Mouse (Mus musculus): Measurements from ENCODE around the gene Nfib. TPM values are rescaled to one million over a fixed set of nuclear protein-coding genes. Genes with fewer than 3 reads are reported as not detected.

Nfib gene
- polyA plus RNA-seq, 1 experiment: 4.8 TPM

GRCm38 (mm10) chr4:82489939-82490338 is 215.6 kb downstream of the Nfib start:
- WGBS: 52% methylated on average over 2 of the region's 2 CpGs
- no peak for DNase-seq (ENCODE audit: low read depth, low spot score)

- DNase-seq (ENCODE audit: low read depth, low spot score): no peak
- WGBS: 55% methylated on average over 2 of the region's 2 CpGs
Observed at GRCm38 (mm10) chr4:82485910-82486309, 219.6 kb downstream of the Nfib start.

DNA sequence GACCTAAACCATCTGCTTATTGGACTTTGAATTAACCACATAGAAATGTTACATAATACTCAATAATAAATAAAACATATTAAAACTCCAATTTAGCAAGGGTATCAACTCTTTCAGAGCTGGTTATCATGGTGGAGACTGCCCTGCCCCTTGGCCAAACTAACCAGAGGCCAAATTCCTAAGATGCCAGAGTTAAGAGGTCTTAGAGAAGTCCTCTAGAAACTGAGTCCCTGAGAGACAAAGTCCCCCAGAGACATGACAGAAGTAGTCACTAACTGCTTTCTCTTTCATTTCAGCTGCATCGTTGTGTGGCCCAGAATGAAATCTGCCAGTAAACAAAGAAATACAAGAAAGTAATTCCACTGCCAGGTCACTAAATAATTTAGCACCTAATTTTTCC is 221.7 kb downstream of the Nfib start:
- WGBS: 24% methylated on average over 1 of the region's 1 CpGs
- DNase-seq (ENCODE audit: low read depth, low spot score): no peak

GRCm38 (mm10) chr4:82483298-82483697 is 222.3 kb downstream of the Nfib start:
- DNase-seq (ENCODE audit: low read depth, low spot score): no peak
- 62% methylated on average over 6 of the region's 6 CpGs for WGBS

GRCm38 (mm10) chr4:82480635-82481034 is 224.9 kb downstream of the Nfib start:
- 91% methylated on average over 9 of the region's 9 CpGs for WGBS

DNA sequence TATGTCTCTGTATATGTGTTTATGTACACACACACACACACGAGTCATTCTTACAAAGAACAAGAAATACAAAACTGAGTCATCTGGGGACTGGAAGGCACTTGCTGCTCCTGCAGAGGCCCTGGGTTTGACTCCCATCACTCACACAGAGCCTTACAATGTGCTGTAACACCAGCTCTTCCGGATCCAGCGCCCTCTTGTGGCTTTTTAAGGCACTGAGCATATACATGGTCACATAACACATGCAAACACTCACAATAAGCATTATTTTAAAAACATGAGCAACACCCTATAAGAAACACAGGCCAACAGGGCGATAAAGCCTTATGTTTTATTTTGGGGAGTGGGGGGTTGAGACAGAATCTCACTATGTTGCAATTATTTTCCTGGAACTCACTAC is 226.2 kb downstream of the Nfib start:
- WGBS: 72% methylated on average over 4 of the region's 4 CpGs
- DNase-seq (ENCODE audit: low read depth, low spot score): no peak

More at GRCm38 (mm10) chr4:82480635-82481034, 224.9 kb downstream of the Nfib start:
- DNase-seq (ENCODE audit: low read depth, low spot score): no peak

- DNase-seq (ENCODE audit: low read depth, low spot score): no peak
- WGBS: 84% methylated on average over 2 of the region's 2 CpGs
Observed at GRCm38 (mm10) chr4:82477742-82478141, 227.8 kb downstream of the Nfib start.

- 44% methylated on average over 2 of the region's 2 CpGs for WGBS
- no peak for DNase-seq (ENCODE audit: low read depth, low spot score)
Observed at GRCm38 (mm10) chr4:82476411-82476810, 229.1 kb downstream of the Nfib start.

- WGBS: 62% methylated on average over 5 of the region's 5 CpGs
- DNase-seq (ENCODE audit: low read depth, low spot score): no peak
Observed at GRCm38 (mm10) chr4:82474334-82474733, 231.2 kb downstream of the Nfib start.

GRCm38 (mm10) chr4:82470938-82471320 is 234.6 kb downstream of the Nfib start:
- 82% methylated on average over 3 of the region's 3 CpGs for WGBS
- DNase-seq (ENCODE audit: low read depth, low spot score): no peak

GRCm38 (mm10) chr4:82470212-82470937 is 235.2 kb downstream of the Nfib start:
- WGBS: 70% methylated on average over 5 of the region's 5 CpGs
- no peak for DNase-seq (ENCODE audit: low read depth, low spot score)

GRCm38 (mm10) chr4:82468944-82469343 is 236.6 kb downstream of the Nfib start:
- DNase-seq (ENCODE audit: low read depth, low spot score): no peak
- WGBS: 65% methylated on average over 3 of the region's 3 CpGs

- no peak for DNase-seq (ENCODE audit: low read depth, low spot score)
- WGBS: 53% methylated on average over 8 of the region's 8 CpGs
Observed at GRCm38 (mm10) chr4:82466717-82467116, 238.8 kb downstream of the Nfib start.

DNA sequence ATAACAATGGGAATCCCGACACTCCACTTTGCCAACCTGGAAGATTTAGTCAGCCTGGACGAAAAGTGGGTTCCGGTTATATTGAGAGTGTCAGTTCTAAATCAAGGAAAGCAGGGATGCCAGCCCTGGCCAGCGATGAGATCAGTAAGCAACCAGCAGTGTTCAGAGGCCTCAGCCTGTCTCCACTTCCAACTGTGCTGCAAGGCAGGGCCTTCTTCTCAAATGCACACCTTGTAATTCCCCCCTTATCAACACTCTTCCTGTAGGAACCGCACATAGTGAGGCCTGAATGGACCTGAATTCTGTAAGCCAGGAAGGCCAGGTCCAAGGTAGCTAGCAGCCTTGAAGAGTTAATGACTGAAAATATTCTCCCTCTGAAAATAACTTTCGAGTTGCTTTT is 239.4 kb downstream of the Nfib start:
- WGBS: 62% methylated on average over 6 of the region's 6 CpGs

GRCm38 (mm10) chr4:82464051-82464632 is 241.4 kb downstream of the Nfib start:
- 25% methylated on average over 8 of the region's 8 CpGs for WGBS
- DNase-seq (ENCODE audit: low read depth, low spot score): peak; percentile 32

More for the DNA sequence above, 239.4 kb downstream of the Nfib start:
- no peak for DNase-seq (ENCODE audit: low read depth, low spot score)

DNA sequence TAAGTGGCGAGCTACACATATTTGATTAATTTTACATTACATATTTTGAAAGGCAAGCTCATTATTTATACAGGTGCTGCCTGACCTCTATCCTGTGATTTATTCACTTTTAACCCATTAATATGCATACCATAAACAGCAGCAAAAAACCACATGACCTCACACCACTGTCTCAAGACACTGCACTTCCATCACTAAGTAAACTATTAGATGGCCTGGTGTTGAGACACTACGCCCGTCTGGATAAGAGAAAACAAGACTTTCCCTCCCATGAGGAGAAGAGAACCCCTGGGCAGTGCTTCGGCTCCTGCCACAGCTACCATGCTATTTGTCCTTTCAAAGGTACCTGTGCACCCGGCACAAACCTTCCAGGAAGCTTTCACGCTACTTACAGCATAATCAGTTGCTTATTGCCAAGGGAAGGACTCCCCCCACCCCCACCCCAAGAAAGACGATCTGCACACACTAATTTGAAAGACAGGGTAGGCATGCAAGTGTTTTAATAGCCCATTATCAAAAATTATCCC is 242.3 kb downstream of the Nfib start:
- no peak for DNase-seq (ENCODE audit: low read depth, low spot score)

DNA sequence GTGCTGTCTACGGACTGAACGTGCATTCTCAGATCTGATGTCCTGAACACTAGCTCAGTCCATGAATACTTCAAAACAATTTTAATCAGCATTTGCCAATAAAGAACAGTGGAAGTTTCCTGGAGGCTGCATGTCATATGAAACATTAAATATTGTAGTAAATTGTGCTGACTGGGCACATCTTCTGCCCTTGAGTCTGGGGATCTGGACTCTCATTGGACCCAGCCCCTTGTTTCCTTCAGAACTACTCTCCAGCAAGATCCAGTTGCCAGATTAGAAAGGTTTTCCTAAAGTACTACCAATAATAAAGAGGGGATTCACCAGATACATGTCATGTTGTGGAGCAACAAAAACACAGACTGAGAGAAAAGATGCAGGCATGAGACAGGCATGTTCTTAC is 243.9 kb downstream of the Nfib start:
- no peak for DNase-seq (ENCODE audit: low read depth, low spot score)
- WGBS: 95% methylated on average over 2 of the region's 2 CpGs

More for the DNA sequence above, 242.3 kb downstream of the Nfib start:
- 49% methylated on average over 7 of the region's 7 CpGs for WGBS

GRCm38 (mm10) chr4:82458895-82459294 is 246.7 kb downstream of the Nfib start:
- 92% methylated on average over 10 of the region's 10 CpGs for WGBS
- no peak for DNase-seq (ENCODE audit: low read depth, low spot score)

DNA sequence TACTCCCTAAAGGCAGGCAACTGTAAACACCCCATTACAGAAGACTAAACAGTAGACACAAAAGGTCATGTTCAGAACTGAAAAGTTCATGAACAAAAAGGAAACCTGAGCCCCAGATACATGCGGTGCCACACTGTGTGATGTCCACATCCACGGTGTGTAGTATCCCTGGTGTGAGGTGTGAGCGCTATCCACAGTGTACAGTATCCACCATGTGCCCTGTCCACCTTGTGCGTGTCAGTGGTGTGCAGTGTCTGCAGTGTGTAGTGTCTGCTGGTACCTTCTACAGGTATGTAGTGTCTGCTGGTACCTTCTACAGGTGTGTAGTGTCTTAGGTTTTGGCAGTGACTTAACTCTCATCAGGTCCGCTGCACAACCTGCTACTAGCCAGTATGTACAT is 248.6 kb downstream of the Nfib start:
- DNase-seq (ENCODE audit: low read depth, low spot score): no peak
- 92% methylated on average over 5 of the region's 5 CpGs for WGBS

DNA sequence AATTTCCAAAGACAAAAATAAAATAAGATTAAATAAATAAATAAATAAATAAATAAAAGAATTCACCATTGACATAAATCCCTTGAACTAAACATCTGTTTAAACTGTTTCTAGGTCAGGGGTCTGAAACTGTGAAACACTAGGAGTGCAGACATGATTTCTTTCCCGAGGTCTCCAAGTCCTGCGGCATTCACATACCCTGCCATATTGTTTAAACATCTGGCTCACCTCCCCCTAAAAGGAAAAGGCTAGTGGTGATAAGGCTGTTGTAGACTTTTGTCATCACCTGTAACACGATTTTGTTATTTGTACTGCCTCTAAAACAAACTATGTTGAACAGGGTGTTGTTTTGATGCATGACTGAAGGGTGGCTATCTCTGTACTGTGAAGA is 249.2 kb downstream of the Nfib start:
- DNase-seq (ENCODE audit: low read depth, low spot score): no peak
- WGBS: 51% methylated on average over 3 of the region's 3 CpGs

- no peak for DNase-seq (ENCODE audit: low read depth, low spot score)
- 90% methylated on average over 8 of the region's 8 CpGs for WGBS
Observed at GRCm38 (mm10) chr4:82455617-82456322, 249.8 kb downstream of the Nfib start.
